Mouse (Mus musculus): ENCODE data around the gene Grasp. TPM values are rescaled to one million over a fixed set of nuclear protein-coding genes. Genes with fewer than 3 reads are reported as not detected.
A peak's percentile ranks its signal among the peaks of the same experiment; 100 is the strongest.

Grasp gene
- polyA plus RNA-seq, 1 experiment = 5.3 TPM

DNA sequence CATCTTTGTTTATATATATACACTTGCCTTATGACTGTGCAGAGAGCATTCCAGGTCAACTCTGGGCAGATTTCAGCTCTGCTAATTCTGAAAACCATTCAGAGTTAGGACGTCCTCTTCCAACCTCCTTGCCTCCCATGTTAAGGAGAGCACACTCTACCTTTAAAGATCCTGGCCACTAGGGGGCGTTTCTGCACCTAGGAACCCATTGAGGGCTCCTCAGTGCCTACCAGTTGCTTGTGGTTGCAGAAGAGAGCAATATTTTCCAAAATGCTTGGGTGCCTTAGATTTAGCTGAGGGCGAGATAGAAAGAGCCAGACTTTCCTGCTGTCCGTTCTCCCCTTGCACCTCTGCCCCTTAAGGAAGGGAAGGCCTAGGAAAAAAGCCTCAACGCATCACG lies 13.8 kb upstream of the Grasp start:
- H3K4me3 ChIP-seq (replicated peaks; ENCODE audit: insufficient read depth, low read depth, low read length) = no peak overlapping the region
- 65% methylated on average over 6 of the region's 6 CpGs for WGBS
- H3K4me1 ChIP-seq (ENCODE audit: control insufficient read depth, insufficient read depth, low read length) = peaks cover 5% of the 10 kb centered on the region
- peak; percentile 56 to 61 for DNase-seq
- no peak overlapping the region for H3K27ac ChIP-seq (ENCODE audit: insufficient read depth, low read length)
- TF ChIP-seq CTCF (IDR thresholded peaks at IDR 0.05; ENCODE audit: borderline replicate concordance, insufficient read depth, low read depth, low read length) (peak; percentile 70), POLR2A (IDR thresholded peaks at IDR 0.05; ENCODE audit: borderline replicate concordance, insufficient read depth, low read length) (no peak)
- H3K27me3 ChIP-seq (ENCODE audit: control insufficient read depth, insufficient read depth, low read length) = no peaks in the 10 kb centered on the region

GRCm38 (mm10) chr15:101210998-101211613 lies 12.9 kb upstream of the Grasp start:
- no peak for TF ChIP-seq CTCF (IDR thresholded peaks at IDR 0.05; ENCODE audit: borderline replicate concordance, insufficient read depth, low read depth, low read length)
- 63% methylated on average over 14 of the region's 14 CpGs for WGBS
- H3K4me3 ChIP-seq (replicated peaks; ENCODE audit: insufficient read depth, low read depth, low read length) = no peak overlapping the region

GRCm38 (mm10) chr15:101212435-101212834 lies 11.6 kb upstream of the Grasp start:
- Histone ChIP-seq H3K4me1 (ENCODE audit: control insufficient read depth, insufficient read depth, low read length) (peaks cover 5% of the 10 kb centered on the region), H3K4me3 (replicated peaks; ENCODE audit: insufficient read depth, low read depth, low read length) (no peak overlapping the region), H3K27ac (ENCODE audit: insufficient read depth, low read length) (no peak overlapping the region), H3K27me3 (ENCODE audit: control insufficient read depth, insufficient read depth, low read length) (no peaks in the 10 kb centered on the region)
- 21% methylated on average over 14 of the region's 14 CpGs for WGBS
- TF ChIP-seq POLR2A (IDR thresholded peaks at IDR 0.05; ENCODE audit: borderline replicate concordance, insufficient read depth, low read length) = no peak
- no peak for TF ChIP-seq CTCF (IDR thresholded peaks at IDR 0.05; ENCODE audit: borderline replicate concordance, insufficient read depth, low read depth, low read length)
- peak in 1 of 2 experiments; percentile 39 for DNase-seq

More at GRCm38 (mm10) chr15:101210998-101211613, 12.9 kb upstream of the Grasp start:
- peaks cover 5% of the 10 kb centered on the region for H3K4me1 ChIP-seq (ENCODE audit: control insufficient read depth, insufficient read depth, low read length)
- H3K27me3 ChIP-seq (ENCODE audit: control insufficient read depth, insufficient read depth, low read length) = no peaks in the 10 kb centered on the region
- H3K27ac ChIP-seq (ENCODE audit: insufficient read depth, low read length) = no peak overlapping the region
- DNase-seq = no peak

DNA sequence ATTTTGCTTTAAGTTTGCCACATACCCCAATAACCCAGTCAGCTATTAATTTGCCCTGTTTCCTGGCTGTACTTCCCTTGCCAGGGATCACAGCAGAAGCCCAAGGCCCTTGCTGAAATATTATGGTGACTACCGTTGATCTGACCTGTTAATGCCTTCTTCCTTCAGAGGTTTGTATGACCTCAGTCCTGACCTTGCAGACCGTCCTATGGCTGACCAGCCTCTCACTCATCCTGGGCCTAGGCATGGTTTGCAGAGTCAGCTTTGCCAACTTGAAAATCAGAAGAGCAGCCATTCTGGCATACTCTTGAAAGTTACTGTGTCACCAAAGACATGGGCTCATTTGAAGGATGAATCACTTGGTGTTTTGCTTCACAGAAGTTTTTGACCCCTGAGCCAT lies 8.9 kb upstream of the Grasp start:
- WGBS = 80% methylated on average over 2 of the region's 2 CpGs
- Histone ChIP-seq H3K4me1 (ENCODE audit: control insufficient read depth, insufficient read depth, low read length) (peaks cover 5% of the 10 kb centered on the region), H3K27ac (ENCODE audit: insufficient read depth, low read length) (no peak overlapping the region), H3K4me3 (replicated peaks; ENCODE audit: insufficient read depth, low read depth, low read length) (no peak overlapping the region), H3K27me3 (ENCODE audit: control insufficient read depth, insufficient read depth, low read length) (no peaks in the 10 kb centered on the region)
- DNase-seq = no peak
- no peak for TF ChIP-seq POLR2A (IDR thresholded peaks at IDR 0.05; ENCODE audit: borderline replicate concordance, insufficient read depth, low read length)
- no peak for TF ChIP-seq CTCF (IDR thresholded peaks at IDR 0.05; ENCODE audit: borderline replicate concordance, insufficient read depth, low read depth, low read length)

DNA sequence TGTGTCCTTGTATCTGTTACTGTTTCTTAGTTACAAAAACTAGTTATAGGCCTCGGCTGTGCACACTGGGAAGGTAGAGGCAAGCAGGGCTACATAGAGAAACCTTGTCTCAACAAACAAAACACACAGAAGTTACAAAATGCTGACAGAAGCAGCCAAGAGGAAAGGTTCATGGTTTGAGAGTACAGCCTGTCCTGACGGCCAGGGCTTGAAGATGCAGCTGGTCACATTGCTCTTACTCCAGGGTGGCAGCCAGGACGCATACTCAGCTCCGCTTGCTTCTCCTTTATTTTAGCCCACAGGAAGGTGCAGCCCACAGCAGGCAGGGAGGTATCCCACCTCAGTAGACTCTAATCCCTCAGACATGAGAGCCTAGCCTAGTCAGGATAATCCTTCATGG lies 8.0 kb upstream of the Grasp start:
- H3K4me1 ChIP-seq (ENCODE audit: control insufficient read depth, insufficient read depth, low read length) = peaks cover 5% of the 10 kb centered on the region
- H3K4me3 ChIP-seq (replicated peaks; ENCODE audit: insufficient read depth, low read depth, low read length) = no peak overlapping the region
- 88% methylated on average over 4 of the region's 4 CpGs for WGBS
- no peak for DNase-seq
- TF ChIP-seq POLR2A (IDR thresholded peaks at IDR 0.05; ENCODE audit: borderline replicate concordance, insufficient read depth, low read length) (no peak), CTCF (IDR thresholded peaks at IDR 0.05; ENCODE audit: borderline replicate concordance, insufficient read depth, low read depth, low read length) (no peak)
- H3K27me3 ChIP-seq (ENCODE audit: control insufficient read depth, insufficient read depth, low read length) = no peaks in the 10 kb centered on the region
- H3K27ac ChIP-seq (ENCODE audit: insufficient read depth, low read length) = no peak overlapping the region

- Histone ChIP-seq H3K27ac (ENCODE audit: insufficient read depth, low read length) (no peak overlapping the region), H3K27me3 (ENCODE audit: control insufficient read depth, insufficient read depth, low read length) (no peaks in the 10 kb centered on the region), H3K4me1 (ENCODE audit: control insufficient read depth, insufficient read depth, low read length) (0 out of 2 replicates have a peak, but pooled peaks cover 3% of the 10 kb centered on the region), H3K4me3 (replicated peaks; ENCODE audit: insufficient read depth, low read depth, low read length) (no peak overlapping the region)
- no peak for DNase-seq
- 24% methylated on average over 8 of the region's 8 CpGs for WGBS
- TF ChIP-seq CTCF (IDR thresholded peaks at IDR 0.05; ENCODE audit: borderline replicate concordance, insufficient read depth, low read depth, low read length) (no peak), POLR2A (IDR thresholded peaks at IDR 0.05; ENCODE audit: borderline replicate concordance, insufficient read depth, low read length) (no peak)
Observed at GRCm38 (mm10) chr15:101220905-101221297, 3.1 kb upstream of the Grasp start.

- peak; percentile 91 for TF ChIP-seq CTCF (IDR thresholded peaks at IDR 0.05; ENCODE audit: borderline replicate concordance, insufficient read depth, low read depth, low read length)
- TF ChIP-seq POLR2A (IDR thresholded peaks at IDR 0.05; ENCODE audit: borderline replicate concordance, insufficient read depth, low read length) = no peak
- no peak overlapping the region for H3K4me3 ChIP-seq (replicated peaks; ENCODE audit: insufficient read depth, low read depth, low read length)
Observed at GRCm38 (mm10) chr15:101221298-101222104, 2.5 kb upstream of the Grasp start.

More at GRCm38 (mm10) chr15:101221298-101222104, 2.5 kb upstream of the Grasp start:
- H3K4me1 ChIP-seq (ENCODE audit: control insufficient read depth, insufficient read depth, low read length) = 0 out of 2 replicates have a peak, but pooled peaks cover 3% of the 10 kb centered on the region
- H3K27me3 ChIP-seq (ENCODE audit: control insufficient read depth, insufficient read depth, low read length) = no peaks in the 10 kb centered on the region
- DNase-seq = peak; percentile 83 to 90
- no peak overlapping the region for H3K27ac ChIP-seq (ENCODE audit: insufficient read depth, low read length)
- 6% methylated on average over 14 of the region's 14 CpGs for WGBS
